Mouse (Mus musculus) adipocyte (in vitro differentiated cells): ENCODE results near the gene Evi2b.

ENCODE experiments used
- DNase-seq: peaks from one replicate; pipeline ENCODE4 v3.0.0-alpha.2; 2016; ENCODE audit warnings: low spot score

Gene Evi2b

DNA sequence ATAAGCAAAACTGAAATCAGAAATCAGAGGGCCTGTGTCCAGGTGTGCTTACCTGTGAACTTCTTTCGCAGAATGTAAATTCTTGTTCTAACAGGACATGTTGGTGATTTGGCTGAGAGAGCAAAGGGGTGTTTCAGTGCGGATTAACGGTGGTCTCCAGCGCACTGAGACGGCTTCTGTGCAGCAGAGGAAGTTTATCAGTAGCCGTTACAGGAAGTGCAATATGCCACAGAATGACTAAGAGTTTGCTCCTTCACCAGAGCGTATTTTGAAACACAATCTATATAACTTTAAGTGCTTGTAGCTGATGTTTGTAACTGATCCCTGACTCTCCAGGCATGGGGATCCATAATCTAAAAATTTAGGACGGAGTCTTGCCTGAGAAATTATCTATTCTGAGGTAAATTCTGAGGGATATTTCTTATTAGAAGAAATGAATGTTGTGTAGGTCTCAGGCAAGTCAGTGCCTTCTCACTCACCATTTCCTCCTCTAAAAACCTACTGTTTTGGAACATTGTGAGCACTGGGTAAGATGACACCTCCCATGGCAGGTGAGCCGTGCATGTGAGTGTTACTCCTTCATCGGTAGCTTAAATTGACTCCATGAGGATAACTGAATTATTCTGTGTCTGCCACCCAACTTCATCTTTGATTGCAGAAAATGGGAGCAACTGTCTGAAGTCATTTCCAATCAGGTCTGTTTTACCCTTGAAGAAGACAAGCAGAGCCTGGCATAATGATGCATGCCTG, at the start of gene Evi2b:
Gene Evi2b, minus strand, starts transcription at position 203 of the 750 bp plus-strand sequence.
- no peak for DNase-seq

DNA sequence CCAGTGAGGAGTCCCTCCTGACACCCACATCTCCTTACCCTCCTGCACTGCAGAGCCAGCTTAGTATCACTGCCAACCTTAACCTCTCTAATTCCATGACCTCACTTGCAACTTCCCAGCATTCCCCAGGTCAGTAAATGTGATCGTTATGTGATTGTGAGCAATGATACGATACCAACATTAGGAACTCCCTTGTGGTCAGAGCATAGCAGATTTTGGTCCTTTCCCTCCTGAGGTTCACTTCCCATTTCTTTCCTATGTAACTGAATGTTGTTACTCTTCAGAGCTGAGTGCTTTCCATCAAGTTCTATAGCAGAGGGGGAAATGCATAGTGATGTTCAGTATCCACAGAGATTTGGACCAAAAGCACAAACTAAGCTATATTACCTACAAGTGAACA, 46.8 kb upstream of the Evi2b start:
- DNase-seq = no peak

DNA sequence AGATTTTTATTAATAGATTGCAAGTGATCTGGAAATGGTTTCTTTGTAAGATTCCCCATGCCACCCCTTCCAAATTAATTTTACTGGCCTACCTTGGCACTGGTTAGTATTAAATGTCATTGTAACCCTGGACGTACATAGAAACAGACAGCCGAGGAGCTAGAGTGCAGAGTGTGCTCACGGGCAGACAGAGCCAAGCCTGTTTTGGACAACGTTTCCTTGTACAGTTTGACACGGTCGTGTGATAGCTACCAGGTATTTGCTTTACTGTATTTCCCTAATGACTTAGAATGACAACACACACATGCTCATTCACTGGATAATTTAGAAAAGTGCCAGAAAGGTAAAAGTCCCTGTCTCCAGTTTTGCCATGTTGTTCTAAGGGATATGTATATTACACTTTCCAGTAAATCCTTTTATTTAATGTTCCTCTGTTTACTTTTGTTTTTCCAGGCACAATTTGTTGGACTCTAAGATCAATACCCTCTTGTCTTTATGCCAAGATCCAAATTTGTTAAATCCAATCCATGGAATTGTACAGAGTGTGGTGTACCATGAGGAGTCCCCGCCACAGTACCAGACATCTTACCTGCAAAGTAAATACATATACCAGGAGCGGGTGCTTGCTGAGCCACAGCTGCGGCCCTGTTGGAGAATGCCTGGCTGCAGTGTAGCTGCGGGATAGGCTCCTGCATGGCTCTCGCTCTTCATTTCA, 44.8 kb upstream of the Evi2b start:
- no peak for DNase-seq

DNA sequence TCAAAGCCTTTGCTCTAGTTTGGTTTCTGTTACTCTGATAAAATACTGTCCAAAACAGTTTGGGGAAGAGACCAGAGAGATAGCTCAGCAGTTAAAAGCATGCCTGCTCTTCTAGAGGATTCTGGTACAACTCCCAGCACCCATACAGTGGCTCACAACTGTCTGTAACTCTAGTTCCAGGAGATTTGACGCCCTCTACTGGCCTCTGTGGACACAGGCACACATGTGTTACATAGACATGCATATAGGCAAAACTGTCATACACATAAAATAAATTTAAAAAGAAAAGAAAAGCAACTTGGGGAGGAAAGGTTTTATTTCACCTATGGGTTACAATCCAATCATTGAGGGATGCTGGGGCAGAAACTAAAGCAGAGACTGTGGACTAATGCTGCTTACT, 43.4 kb upstream of the Evi2b start:
- DNase-seq = no peak

DNA sequence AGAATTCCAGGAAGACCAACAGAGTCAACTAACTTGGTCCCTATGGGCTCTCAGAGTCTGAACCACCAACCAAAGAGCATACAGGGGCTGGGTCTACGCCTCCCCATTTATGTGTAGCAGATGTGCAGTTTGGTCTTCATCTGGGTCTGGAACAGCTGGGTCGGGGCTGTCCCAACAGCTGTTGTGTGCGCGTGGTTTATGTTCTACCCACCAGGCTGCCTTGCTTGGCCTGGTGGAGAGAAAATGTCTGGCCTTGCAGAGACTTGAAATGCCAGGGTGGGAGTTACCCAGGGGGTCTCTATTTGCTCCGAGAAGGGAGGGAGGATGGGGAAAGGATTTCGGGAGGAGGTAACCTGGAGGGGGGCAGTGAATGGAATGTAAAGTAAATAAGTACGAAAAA, 39.9 kb upstream of the Evi2b start:
- no peak for DNase-seq

DNA sequence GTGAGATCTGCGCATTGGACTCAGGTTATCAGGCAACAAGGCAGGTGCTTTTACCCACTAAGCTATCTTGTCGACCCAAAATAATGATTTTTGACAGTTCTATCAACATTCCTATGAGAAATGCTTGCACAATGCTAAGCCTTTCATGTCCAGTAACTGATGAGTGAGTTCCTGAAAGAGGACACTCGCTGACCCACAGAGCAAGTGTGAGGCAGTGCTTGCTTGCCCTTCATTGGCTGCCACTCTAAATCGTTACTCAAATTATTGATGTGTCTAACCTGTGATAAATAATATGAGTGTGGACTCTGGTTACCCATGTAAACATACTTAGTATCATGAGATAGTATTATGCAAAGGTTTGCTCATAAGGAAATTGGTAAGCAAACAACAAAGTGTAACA, 37.0 kb upstream of the Evi2b start:
- DNase-seq = no peak

DNA sequence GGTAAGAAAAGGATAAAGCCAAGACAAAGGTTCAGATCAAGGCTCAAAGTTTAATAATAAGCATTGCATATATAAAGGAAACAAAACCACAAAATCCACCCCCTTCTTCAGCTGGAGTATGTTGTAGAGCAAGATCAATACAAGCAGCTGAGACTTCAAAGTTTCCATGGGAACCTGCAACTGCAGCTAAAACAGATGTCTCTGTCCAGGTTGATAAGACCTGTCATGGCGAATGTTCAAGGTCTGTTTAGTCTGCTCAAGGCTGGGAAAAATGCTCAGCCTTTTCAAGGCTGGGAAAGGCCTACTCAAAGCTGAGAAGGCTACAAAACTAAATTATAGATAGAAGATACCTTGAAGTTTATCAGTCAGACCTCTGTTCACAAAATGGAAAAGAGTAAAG, 29.1 kb upstream of the Evi2b start:
- DNase-seq = no peak

DNA sequence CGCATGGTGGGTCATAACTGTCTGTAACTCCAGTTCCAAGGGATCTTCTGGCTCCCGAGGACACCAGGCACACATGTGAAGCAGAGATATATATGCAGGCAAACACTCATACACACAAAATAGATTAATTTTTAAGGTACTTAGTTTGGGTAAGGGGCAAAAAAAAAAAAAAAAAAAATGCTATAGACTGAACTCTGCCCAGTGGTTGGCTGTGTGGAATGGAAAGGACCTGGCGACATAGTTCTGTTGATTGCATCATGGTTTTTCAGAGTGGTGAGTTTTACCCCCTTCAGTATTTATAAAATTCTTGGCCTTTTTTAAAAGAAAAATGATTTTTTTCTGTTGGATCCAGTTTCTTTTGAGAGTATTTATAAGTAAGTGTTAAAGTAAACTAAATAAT, 12.7 kb upstream of the Evi2b start:
- DNase-seq = no peak

DNA sequence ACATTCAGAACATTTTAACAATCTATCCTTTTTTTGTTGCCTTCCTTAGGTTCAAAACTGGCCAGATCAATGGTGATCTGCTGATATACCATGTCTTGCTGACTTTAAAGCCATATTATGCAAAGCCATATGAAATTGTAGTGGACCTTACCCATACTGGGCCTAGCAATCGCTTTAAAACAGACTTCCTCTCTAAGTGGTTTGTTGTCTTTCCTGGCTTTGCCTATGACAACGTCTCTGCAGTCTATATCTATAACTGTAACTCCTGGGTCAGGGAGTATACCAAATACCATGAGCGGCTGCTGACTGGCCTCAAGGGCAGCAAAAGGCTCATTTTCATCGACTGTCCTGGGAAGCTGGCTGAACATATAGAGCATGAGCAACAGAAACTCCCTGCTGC, 12.0 kb upstream of the Evi2b start:
- no peak for DNase-seq

DNA sequence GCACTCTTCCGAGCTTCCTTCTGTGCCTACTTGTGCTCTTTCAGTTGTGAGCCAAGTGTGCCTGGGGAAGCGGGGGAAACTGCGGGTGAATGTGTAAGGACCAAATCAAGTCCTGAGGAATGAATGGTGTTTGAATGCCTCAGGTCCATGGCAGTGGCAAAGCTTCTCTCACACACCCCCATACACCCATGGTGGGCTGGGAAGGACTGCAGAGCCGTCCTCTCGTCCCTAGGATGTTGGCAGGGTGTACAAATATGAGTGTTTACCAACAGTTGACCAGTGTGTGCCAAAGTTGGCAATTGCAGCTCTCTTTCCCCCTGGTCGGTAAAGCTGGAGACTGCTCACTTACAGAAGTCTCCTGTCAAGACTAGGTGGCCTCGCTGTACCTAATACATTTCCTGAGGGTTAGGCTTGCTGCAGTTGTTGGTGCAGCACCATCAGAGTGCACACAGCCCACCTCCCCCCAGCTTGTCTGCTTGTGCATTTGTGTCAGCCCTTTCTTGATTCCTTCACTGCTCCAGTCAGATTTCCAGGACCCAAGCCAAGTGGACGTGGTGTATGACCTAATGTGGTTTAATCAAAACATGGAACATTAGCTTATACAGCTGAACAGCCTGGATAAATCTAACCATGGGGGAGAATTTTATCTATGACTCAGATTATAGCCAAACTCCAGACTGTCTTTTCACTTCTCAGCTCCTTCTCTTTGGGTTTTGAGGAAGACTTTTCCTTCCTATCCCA, 10.6 kb upstream of the Evi2b start:
- DNase-seq = peak; percentile 87

DNA sequence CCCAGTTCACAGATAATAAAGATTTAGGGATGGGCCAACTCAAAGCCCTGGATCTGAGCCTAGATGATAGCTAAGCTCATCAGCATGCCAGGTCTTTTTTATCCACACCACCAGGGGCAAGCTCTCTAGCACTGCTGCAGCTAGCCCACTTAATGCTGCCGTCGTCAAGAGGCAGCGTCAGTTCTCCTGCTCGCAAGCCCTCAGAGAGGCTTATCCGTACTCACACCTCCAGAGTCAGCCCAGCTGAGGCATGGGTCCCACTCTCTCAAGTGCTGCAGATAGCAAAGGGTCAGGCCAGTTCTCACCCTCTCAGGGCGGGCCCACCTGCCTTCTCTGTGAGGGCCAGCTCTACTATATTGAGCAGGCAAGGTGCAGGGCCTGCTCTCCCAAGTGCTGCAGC, 9.7 kb upstream of the Evi2b start:
- DNase-seq = no peak

DNA sequence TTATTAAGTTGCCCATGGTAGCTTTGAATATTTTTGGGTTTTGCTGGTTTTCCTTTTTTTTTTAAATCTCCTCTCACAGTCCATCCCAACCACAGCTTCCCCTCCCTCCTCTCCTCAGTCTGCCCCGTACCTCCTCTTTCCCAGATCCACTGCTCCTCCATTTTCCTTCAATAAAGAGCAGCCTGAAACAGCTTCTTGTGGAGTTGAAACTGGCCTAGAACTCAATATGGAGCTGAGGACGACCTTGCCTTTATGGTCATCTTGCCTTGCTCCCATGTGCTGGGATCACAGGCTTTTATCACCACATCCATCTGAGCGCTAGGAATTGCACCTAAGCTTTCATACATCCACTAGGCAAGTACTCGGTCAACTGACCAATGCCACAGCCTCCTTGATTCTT, 7.9 kb upstream of the Evi2b start:
- no peak for DNase-seq

DNA sequence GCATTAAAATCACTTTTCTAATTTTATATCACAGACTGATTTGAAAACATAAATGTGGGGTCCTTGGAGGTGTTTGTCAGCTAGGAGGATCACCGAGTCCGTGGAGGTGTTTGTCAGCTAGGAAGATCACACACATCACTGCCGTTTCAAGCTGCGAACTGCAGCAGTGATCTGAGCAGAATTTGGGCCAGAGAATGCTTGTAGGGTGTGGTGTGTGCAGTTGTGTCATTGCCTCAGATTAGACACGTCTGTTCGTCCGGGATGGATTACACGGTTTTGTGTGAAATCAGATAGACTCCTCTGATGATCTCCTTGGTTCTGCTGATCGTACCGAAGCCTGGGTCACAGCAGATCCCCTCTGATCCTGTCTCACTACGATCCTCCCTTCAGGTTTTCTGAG, 7.2 kb upstream of the Evi2b start:
- DNase-seq = no peak

DNA sequence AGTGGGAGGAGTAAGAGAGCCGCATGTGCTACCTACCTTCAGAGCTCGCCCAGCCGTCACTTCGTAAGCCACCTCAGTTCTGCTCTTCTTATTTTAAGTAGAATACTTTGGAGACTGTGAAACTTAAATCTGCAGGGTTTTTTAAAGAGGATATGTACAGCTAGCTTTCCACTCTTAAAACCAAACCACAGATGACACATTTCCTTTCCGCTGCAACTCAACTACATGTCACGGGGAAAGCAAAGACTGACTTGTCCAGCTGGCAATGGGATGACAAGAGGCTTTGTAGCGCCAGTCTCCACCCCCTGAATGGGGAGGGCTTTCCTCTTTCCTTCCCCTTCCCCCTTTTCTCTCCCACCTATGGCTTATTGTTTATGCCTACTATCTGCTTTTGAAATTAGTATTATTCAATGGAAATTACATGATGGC, 6.8 kb upstream of the Evi2b start, which contains the start of the genes Evi2 and Evi2a:
Gene Evi2, minus strand, starts transcription at position 257 of the 429 bp plus-strand sequence.
Gene Evi2a, minus strand, starts transcription at position 277 of the 429 bp plus-strand sequence.
- DNase-seq = no peak

DNA sequence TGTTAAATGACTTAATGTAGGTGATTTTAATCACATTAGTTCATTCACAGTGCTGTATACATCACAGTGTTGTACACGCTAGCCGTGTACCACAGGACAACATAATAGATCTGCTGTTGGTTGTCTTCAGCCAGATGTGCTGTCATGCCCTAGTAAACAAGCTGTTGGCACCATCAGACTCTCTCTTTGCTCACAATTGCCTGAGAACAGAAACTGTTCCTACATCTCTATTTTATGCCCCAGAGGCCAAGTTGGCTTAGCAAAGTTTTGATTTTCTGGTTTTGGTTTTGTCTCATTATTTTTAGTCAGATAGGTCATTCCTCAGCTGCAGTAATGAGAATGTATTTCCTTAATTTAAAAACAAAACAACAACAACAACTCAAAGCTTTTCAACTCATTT, 6.2 kb upstream of the Evi2b start:
- peak; percentile 54 for DNase-seq

DNA sequence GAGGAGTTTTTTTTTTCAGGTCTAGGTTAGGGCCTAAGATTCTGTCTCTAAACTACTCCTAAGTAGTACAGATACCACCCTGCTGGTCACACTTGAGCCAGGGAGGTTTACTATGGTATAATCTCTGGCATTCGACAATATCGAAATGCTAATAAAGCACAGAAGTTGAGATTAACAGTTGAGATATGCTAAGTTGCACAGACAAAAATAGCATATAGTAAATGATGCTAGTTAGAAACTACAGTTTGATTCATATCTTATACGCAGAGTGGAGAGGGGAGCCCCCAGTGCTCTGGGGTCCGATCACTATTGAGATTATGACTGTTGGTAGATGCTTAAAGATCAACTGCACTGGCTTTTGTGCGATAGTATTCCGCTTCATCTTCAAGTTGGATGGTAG, 5.7 kb upstream of the Evi2b start:
- no peak for DNase-seq

DNA sequence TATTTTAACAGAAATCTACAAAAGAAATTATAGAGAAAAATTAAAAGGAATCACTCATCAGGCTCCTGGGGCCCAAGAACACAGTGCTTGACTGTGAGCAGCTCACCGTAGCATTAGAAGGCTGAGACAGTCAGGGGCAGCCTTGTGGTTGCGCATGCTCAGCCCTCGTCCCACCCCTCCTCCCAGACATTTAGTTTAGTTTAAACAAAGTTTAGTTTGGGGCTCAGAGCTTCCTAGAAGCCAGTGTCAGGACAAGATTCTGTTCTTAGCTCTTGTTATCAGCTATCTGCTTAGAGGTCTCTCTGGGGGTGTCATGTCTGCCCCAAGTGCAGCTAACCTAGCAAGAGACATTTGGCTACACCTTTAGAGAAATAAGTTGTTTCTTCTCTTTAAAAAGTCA, 5.0 kb upstream of the Evi2b start:
- DNase-seq = no peak

DNA sequence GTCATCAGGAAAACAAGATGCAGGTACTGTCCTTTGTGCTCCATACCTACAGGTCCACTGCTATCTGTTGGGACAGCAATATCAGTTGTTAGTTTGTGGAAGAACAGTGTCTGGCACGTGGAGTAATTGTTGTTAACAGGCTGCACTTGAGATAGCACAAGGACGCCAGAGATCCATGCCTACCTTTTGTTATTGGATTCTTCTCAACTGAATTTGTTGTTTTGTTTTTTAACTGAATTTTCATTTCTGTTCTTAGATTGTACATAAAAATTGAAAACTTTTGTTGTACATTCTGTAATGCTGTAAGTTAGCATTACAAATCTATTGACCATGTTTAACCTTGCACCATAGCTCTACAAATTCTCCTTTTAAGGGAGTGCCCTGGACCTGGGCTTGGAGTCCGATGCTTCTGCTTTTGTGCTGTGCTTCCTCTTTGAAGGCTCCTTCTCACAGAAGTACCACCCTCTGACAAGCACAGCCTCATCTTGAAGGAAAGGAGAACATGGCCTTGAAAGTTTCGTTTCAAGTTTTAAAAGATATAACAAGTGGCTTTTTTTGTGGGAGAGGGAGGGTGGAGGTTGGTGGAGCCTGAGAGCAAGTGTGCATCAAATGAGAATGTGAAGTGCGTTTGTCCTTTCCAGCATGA, 4.3 kb upstream of the Evi2b start:
- DNase-seq = no peak

DNA sequence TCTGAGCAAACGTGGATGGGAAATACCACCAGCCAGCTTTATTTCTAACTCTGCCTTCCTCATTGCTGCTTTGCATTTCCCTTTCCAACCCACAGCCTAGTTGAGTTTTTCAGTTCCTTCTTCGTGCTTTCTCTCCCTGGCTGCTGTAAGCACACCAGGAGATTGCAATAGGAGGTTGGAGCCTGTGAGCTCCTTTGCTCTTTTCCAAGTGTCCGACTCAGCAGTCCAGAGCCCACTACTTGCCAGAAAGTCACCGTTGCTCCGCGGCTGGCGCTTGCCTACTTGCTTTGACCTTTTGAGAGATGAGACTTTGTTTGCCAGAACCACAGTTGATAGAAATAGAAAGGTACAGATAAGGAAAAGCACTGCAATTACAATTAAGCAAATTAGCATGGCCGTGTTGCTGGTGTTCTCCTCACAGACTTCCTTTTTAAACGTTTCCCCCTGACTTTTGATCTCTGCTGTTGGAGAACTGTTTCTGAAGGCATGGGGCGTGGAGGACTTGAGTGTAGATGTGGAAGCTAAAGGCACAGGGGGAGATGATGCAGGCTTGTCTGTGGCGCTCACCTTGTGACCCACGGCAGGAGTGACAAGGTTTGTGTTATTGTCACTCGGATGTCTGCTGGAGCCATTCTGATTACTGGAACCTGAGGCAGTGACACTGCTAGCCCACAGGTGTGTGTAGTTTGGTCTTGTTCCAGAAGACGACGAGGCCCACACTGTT, 3.6 kb upstream of the Evi2b start:
- DNase-seq = no peak

DNA sequence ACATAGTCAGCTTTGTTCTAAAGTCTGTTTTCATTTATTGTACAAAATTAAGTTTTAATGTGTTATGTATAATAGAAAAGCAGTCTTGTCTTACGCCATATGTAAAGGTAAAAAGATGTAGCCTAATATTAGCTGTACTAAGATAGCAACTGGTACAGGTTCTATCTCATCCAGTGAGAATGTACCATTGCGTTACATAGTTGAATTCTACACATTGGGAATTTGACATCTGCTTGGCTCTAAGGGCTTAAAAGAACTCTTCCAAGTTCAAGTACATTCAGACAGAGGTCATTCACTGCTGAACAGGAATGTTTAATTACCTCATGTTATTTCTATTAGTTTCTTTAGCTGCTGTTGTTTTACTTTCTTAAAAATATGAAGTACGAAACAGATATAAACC, 3.0 kb upstream of the Evi2b start:
- DNase-seq = no peak

DNA sequence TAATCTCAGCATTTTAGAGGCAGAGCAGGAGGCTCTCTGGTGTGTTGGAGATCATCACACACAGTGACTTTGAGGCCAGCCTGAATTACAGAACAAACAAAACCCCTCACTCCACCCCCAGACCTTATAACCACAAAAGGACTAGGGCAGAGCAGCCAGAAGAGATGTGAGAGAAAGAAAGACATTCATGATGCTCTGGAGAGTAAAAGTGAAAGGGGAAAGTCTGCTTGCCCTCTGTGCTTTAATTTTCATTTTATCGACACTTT, 681 bp upstream of the Evi2b start:
- DNase-seq = no peak

DNA sequence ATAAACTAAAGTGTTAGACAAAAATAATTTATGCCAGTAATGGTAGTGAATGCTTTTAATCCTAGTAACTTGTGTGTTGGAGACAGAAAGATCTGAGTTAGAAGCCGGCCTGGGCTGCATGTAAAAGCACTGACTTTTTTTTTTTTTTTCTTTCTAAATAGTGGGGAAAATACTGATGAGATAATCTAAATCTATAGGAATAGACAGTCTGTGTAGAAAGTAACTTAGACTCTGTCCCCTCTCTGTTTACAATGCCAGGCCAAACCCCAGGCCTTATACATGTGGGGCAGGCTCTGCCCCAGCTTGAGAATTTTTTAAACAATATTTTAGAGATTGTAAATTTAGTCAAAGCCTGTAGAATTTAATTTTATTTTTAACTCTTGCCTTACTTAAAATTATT, 618 bp downstream of the Evi2b start:
- DNase-seq = no peak
